Mouse (Mus musculus) small intestine, adult 2 months (tissue): ENCODE data around the gene Map1b.

Source experiments
- CTCF ChIP-seq: fragments of 200-500 bp; IDR thresholded peaks from 2 replicates; pipeline ENCODE4 v1.5.1; 2012; ENCODE audit warnings: low read depth, mild to moderate bottlenecking, control low read depth, inconsistent platforms, low read length, moderate library complexity, mixed read lengths; ENCODE audit not compliant: insufficient replicate concordance, insufficient read length; ENCODE audit errors: extremely low read depth
- POLR2A ChIP-seq: fragments of 200-500 bp; IDR thresholded peaks from 2 replicates; pipeline ENCODE4 v1.6.1; 2012; ENCODE audit warnings: low read depth, mild to moderate bottlenecking, control low read depth, inconsistent platforms, low read length, moderate library complexity

GRCm38 (mm10) chr13:99468267-99468666 is 48.1 kb downstream of the Map1b start:
- no peak for TF ChIP-seq CTCF
- no peak for TF ChIP-seq POLR2A
